ENCODE assay signal across 18 mouse cellular contexts in genomic region chr4:139477983-139478382, GRCm38 (mm10). TPM values are rescaled to one million over a fixed set of nuclear protein-coding genes. Genes with fewer than 3 reads are reported as not detected.
DNase-seq lines count a peak whose midpoint lies in the region; ATAC-seq and TF ChIP-seq lines count a peak whose summit lies in the region.
"Had no signal": no experiment of that assay in that cellular context is flagged by ENCODE, and none has a peak within 500 bp of the region (broad histone marks: within the 10 kb centered on the region; RNA-seq: fewer than 3 reads in every experiment).

No protein-coding gene starts in this region.

- no peak for ATAC-seq in lung, embryonic 14.5 days (ENCODE audit: insufficient read depth)
- no peak for ATAC-seq in kidney, embryonic 14.5 days (ENCODE audit: low FRiP score, low TSS enrichment)
- ATAC-seq: forebrain, embryonic 16.5 days had no signal

- H3K9ac ChIP-seq in lung, embryonic 14.5 days, result no peak overlapping the region
- H3K9ac ChIP-seq in kidney, embryonic 14.5 days (ENCODE audit: low read depth, low read length), result no peak overlapping the region
- H3K9ac ChIP-seq: heart, embryonic 13.5 days; hindbrain, embryonic 13.5 days; neural tube, embryonic 12.5 days had no signal

- no peak overlapping the region for H3K27ac ChIP-seq in gastrocnemius, adult 2 months
- no peak overlapping the region for H3K27ac ChIP-seq in lung, embryonic 14.5 days (ENCODE audit: low read depth)
- no peak overlapping the region for H3K27ac ChIP-seq in kidney, embryonic 14.5 days (ENCODE audit: low read depth, low read length)
- H3K27ac ChIP-seq: heart, embryonic 13.5 days; hindbrain, embryonic 13.5 days; macrophage; neural tube, embryonic 12.5 days had no signal

- no peaks in the 10 kb centered on the region for H3K4me1 ChIP-seq in lung, embryonic 14.5 days (ENCODE audit: insufficient read depth)
- 0 out of 2 replicates have a peak, but pooled peaks cover under 1% of the 10 kb centered on the region for H3K4me1 ChIP-seq in kidney, embryonic 14.5 days (ENCODE audit: control insufficient read depth, insufficient read depth, low read length)
- H3K4me1 ChIP-seq: hindbrain, embryonic 13.5 days; neural tube, embryonic 12.5 days had no signal

- no peaks in the 10 kb centered on the region for H3K9me3 ChIP-seq in lung, embryonic 14.5 days (ENCODE audit: low read depth, low read length)
- H3K9me3 ChIP-seq in kidney, embryonic 14.5 days (ENCODE audit: control insufficient read depth, low read length), result no peaks in the 10 kb centered on the region
- H3K9me3 ChIP-seq: heart, embryonic 13.5 days; hindbrain, embryonic 13.5 days; neural tube, embryonic 12.5 days had no signal

- peaks cover 99% of the 10 kb centered on the region for H3K36me3 ChIP-seq in lung, embryonic 14.5 days (ENCODE audit: insufficient read depth)
- H3K36me3 ChIP-seq in kidney, embryonic 14.5 days (ENCODE audit: control insufficient read depth, insufficient read depth, low read length), result peaks cover 97% of the 10 kb centered on the region

- no peak for DNase-seq in gastrocnemius, adult 2 months
- no peak for DNase-seq in gastrocnemius, adult 18-20 months (ENCODE audit: low spot score)
- DNase-seq in lung, embryonic 14.5 days, result peak; percentile 38
- DNase-seq in lung, postnatal 4 days, result no peak
- DNase-seq in A20 (ENCODE audit: low read depth, low spot score) (peak; percentile 34), NIH3T3 (ENCODE audit: low read depth) (peak; percentile 47)
- no peak for DNase-seq in cerebellum, adult 11 months
- DNase-seq: adrenal gland, postnatal 25 days; gastrocnemius, postnatal 36 days; kidney, adult 8-10 months; midbrain, embryonic 14.5 days had no signal

- no peaks in the 10 kb centered on the region for H3K27me3 ChIP-seq in lung, embryonic 14.5 days (ENCODE audit: insufficient read depth, low read length)
- no peaks in the 10 kb centered on the region for H3K27me3 ChIP-seq in kidney, embryonic 14.5 days (ENCODE audit: control insufficient read depth, insufficient read depth, low read length)
- H3K27me3 ChIP-seq: heart, embryonic 13.5 days; hindbrain, embryonic 13.5 days; neural tube, embryonic 12.5 days had no signal

- intact Hi-C loops in gastrocnemius, adult 2 months (cut with DNase I), result no loop called here

- H3K4me3 ChIP-seq in gastrocnemius, adult 2 months, result no peak overlapping the region
- no peak overlapping the region for H3K4me3 ChIP-seq in lung, embryonic 14.5 days (ENCODE audit: low read depth, low read length)
- H3K4me3 ChIP-seq in kidney, embryonic 14.5 days (ENCODE audit: low read length), result no peak overlapping the region
- H3K4me3 ChIP-seq: heart, embryonic 13.5 days; hindbrain, embryonic 13.5 days; neural tube, embryonic 12.5 days had no signal

- peak; percentile 38 for TF ChIP-seq CTCF in gastrocnemius, adult 2 months (IDR thresholded peaks at IDR 0.05)
- TF ChIP-seq CTCF in lung, embryonic 14.5 days (IDR thresholded peaks at IDR 0.05; ENCODE audit: low read depth), result peak; percentile 39

- no peak overlapping the region for H3K4me2 ChIP-seq in lung, embryonic 14.5 days
- no peak overlapping the region for H3K4me2 ChIP-seq in kidney, embryonic 14.5 days (replicated peaks; ENCODE audit: low read depth, low read length)
- H3K4me2 ChIP-seq: heart, embryonic 13.5 days; hindbrain, embryonic 13.5 days; liver, embryonic 11.5 days; neural tube, embryonic 12.5 days had no signal

- 84% methylated on average over 2 of the region's 2 CpGs for WGBS in lung, embryonic 14.5 days
- WGBS in kidney, embryonic 14.5 days, result 87% methylated on average over 2 of the region's 2 CpGs

RNA-seq across cellular contexts. Expression of gene Iffo2, which starts 52.4 kb away (rescaled TPM):
- total RNA-seq in gastrocnemius, adult 2 months (2021), result 1 to 10 TPM; 2.1 to 2.5 TPM
- 1 to 10 TPM; 1.4 to 2.4 TPM for total RNA-seq in gastrocnemius, adult 18-20 months (2021)
- polyA plus RNA-seq in lung, embryonic 14.5 days (2014; fragmentation: Nextera tagmentation; extraction: Ambion mirVana), result 7.7 TPM in 2 replicates
- polyA plus RNA-seq in kidney, embryonic 14.5 days (2014; fragmentation: Nextera tagmentation; extraction: Ambion mirVana), result 7.1 and 9.4 TPM in 2 replicates

Comparison
In these comparisons a context has a peak if more than half of its experiments do, and no peak if none do; other contexts are left out.
1. DNase-seq: peak in lung, embryonic 14.5 days (single experiment), A20 (single experiment) and NIH3T3 (single experiment); none in gastrocnemius, adult 2 months (single experiment), gastrocnemius, adult 18-20 months (single experiment), lung, postnatal 4 days (0 of 2) and cerebellum, adult 11 months (single experiment).